Mouse (Mus musculus) MEL (cell line): Measurements from ENCODE around the gene Fuca2. TPM values are rescaled to one million over a fixed set of nuclear protein-coding genes. Genes with fewer than 3 reads are reported as not detected.

ENCODE experiments used
- DNase-seq: peaks from one replicate; pipeline ENCODE4 v3.0.0; 2011; ENCODE audit warnings: low read depth, low spot score
- H3K27ac ChIP-seq: 2 replicates; pipeline ENCODE4 v1.5.1; 2012; ENCODE audit warnings: low read depth, mild to moderate bottlenecking, control low read depth, low read length, moderate library complexity; ENCODE audit not compliant: control insufficient read depth
- H3K27me3 ChIP-seq, 2 experiments: fragments of 150-350 bp in 1 of 2; sonication (generic) in 1 of 2; 2 replicates each; pipeline ENCODE4 v1.6.1; 2012; ENCODE audit warnings: low read length in 2 of 2, mild to moderate bottlenecking in 2 of 2, improper control_type of control experiment in 1 of 2, moderate library complexity in 1 of 2; ENCODE audit not compliant: insufficient read depth in 2 of 2, control insufficient read depth in 1 of 2
- H3K36me3 ChIP-seq, 2 experiments: 2 replicates each; pipeline ENCODE4 v1.6.1; 2012 to 2014; ENCODE audit warnings: low read length in 2 of 2, improper control_type of control experiment in 1 of 2, inconsistent platforms in 1 of 2, mild to moderate bottlenecking in 1 of 2; ENCODE audit not compliant: insufficient read depth in 2 of 2, control insufficient read depth in 1 of 2
- H3K4me1 ChIP-seq, 2 experiments: fragments of 150-350 bp in 1 of 2; sonication (generic) in 1 of 2; 2 replicates each; pipeline ENCODE4 v1.6.1; 2012; ENCODE audit warnings: low read length in 2 of 2, improper control_type of control experiment in 1 of 2, mild to moderate bottlenecking in 1 of 2; ENCODE audit not compliant: insufficient read depth in 2 of 2, control insufficient read depth in 1 of 2
- H3K4me3 ChIP-seq, 2 experiments: fragments of 150-350 bp in 1 of 2; sonication (generic) in 1 of 2; 2 replicates each; pipeline ENCODE4 v1.5.1; 2012; ENCODE audit warnings: low read depth in 2 of 2, low read length in 2 of 2, mild to moderate bottlenecking in 2 of 2, moderate library complexity in 2 of 2, control low read depth in 1 of 2, improper control_type of control experiment in 1 of 2; ENCODE audit not compliant: control insufficient read depth in 1 of 2, insufficient read depth in 1 of 2
- H3K79me2 ChIP-seq: 2 replicates; pipeline ENCODE4 v1.6.1; 2012; ENCODE audit warnings: mild to moderate bottlenecking, low read length, moderate library complexity; ENCODE audit not compliant: control insufficient read depth, poor library complexity, insufficient read depth
- H3K9ac ChIP-seq: 2 replicates; pipeline ENCODE4 v1.6.1; 2012; ENCODE audit warnings: low read depth, mild to moderate bottlenecking, control low read depth, low read length, moderate library complexity; ENCODE audit not compliant: control insufficient read depth, poor library complexity, severe bottlenecking
- H3K9me3 ChIP-seq: fragments of 150-350 bp; sonication (generic); replicated peaks from 2 replicates; pipeline ENCODE4 v1.6.1; 2012; ENCODE audit warnings: mild to moderate bottlenecking, low read length, improper control_type of control experiment, moderate library complexity; ENCODE audit not compliant: insufficient read depth
- BHLHE40 ChIP-seq: IDR thresholded peaks from 2 replicates; pipeline ENCODE4 v1.6.1; 2012; ENCODE audit warnings: low read depth, mild to moderate bottlenecking, inconsistent platforms, low read length, improper control_type of control experiment, borderline replicate concordance
- CHD1 ChIP-seq: IDR thresholded peaks from 2 replicates; pipeline ENCODE4 v1.6.1; 2012; ENCODE audit warnings: low read depth, mild to moderate bottlenecking, inconsistent platforms, low read length, improper control_type of control experiment
- CTCF ChIP-seq, 3 experiments: IDR thresholded peaks in 2 of 3; conservative IDR thresholded peaks in 1 of 3; 2 replicates each; pipeline ENCODE4 v1.5.1; 2011 to 2012; ENCODE audit warnings: low read length in 3 of 3, low read depth in 2 of 3, mild to moderate bottlenecking in 2 of 3, improper control_type of control experiment in 1 of 3, inconsistent platforms in 1 of 3, mixed read lengths in 1 of 3, moderate library complexity in 1 of 3; ENCODE audit not compliant: control insufficient read depth in 1 of 3, insufficient read depth in 1 of 3, poor library complexity in 1 of 3, severe bottlenecking in 1 of 3
- ELF1 ChIP-seq: IDR thresholded peaks from 2 replicates; pipeline ENCODE4 v1.6.1; 2014; ENCODE audit warnings: low read depth, mild to moderate bottlenecking, inconsistent platforms, low read length, improper control_type of control experiment, moderate library complexity
- ETS1 ChIP-seq: IDR thresholded peaks from 2 replicates; pipeline ENCODE4 v1.6.1; 2012; ENCODE audit warnings: low read depth, mild to moderate bottlenecking, inconsistent platforms, low read length, improper control_type of control experiment, moderate library complexity
- GATA1 ChIP-seq: IDR thresholded peaks from 2 replicates; pipeline ENCODE4 v1.6.1; 2011; ENCODE audit warnings: low read depth, low read length, improper control_type of control experiment
- KAT2A ChIP-seq: conservative IDR thresholded peaks from 2 replicates; pipeline ENCODE4 v1.6.1; 2012; ENCODE audit warnings: low read depth, low read length, improper control_type of control experiment, inconsistent platforms
- MAFK ChIP-seq: IDR thresholded peaks from 2 replicates; pipeline ENCODE4 v1.6.1; 2011; ENCODE audit warnings: low read depth, mild to moderate bottlenecking, low read length, improper control_type of control experiment, borderline replicate concordance
- MAX ChIP-seq: IDR thresholded peaks from 2 replicates; pipeline ENCODE4 v1.6.1; 2011; ENCODE audit warnings: low read length, improper control_type of control experiment
- MAZ ChIP-seq: IDR thresholded peaks from 2 replicates; pipeline ENCODE4 v1.6.1; 2012; ENCODE audit warnings: low read depth, mild to moderate bottlenecking, inconsistent platforms, low read length, improper control_type of control experiment
- MXI1 ChIP-seq: IDR thresholded peaks from 2 replicates; pipeline ENCODE4 v1.6.1; 2011; ENCODE audit warnings: mild to moderate bottlenecking, low read depth, low read length, improper control_type of control experiment
- NRF1 ChIP-seq: IDR thresholded peaks from 2 replicates; pipeline ENCODE4 v1.6.1; 2014; ENCODE audit warnings: low read depth, mild to moderate bottlenecking, inconsistent platforms, low read length, improper control_type of control experiment, moderate library complexity; ENCODE audit not compliant: poor library complexity, insufficient read depth, severe bottlenecking
- POLR2AphosphoS2 ChIP-seq: IDR thresholded peaks from 2 replicates; pipeline ENCODE4 v1.6.1; 2011; ENCODE audit warnings: low read length, improper control_type of control experiment
- POLR2AphosphoS5 ChIP-seq: IDR thresholded peaks from 2 replicates; pipeline ENCODE4 v1.6.1; 2012; ENCODE audit warnings: low read depth, borderline replicate concordance, mild to moderate bottlenecking, inconsistent platforms, low read length, moderate library complexity, mixed read lengths
- RAD21 ChIP-seq: IDR thresholded peaks from 2 replicates; pipeline ENCODE4 v1.6.1; 2011; ENCODE audit warnings: mild to moderate bottlenecking, low read depth, low read length, improper control_type of control experiment
- SMC3 ChIP-seq: IDR thresholded peaks from 2 replicates; pipeline ENCODE4 v1.6.1; 2011; ENCODE audit warnings: low read depth, low read length, improper control_type of control experiment
- TCF12 ChIP-seq: IDR thresholded peaks from 2 replicates; pipeline ENCODE4 v1.6.1; 2014; ENCODE audit warnings: low read depth, mild to moderate bottlenecking, inconsistent platforms, low read length, improper control_type of control experiment, moderate library complexity
- ZC3H11A ChIP-seq: IDR thresholded peaks from 2 replicates; pipeline ENCODE4 v1.6.1; 2012; ENCODE audit warnings: low read depth, mild to moderate bottlenecking, inconsistent platforms, low read length, improper control_type of control experiment
- ZKSCAN1 ChIP-seq: IDR thresholded peaks from 2 replicates; pipeline ENCODE4 v1.6.1; 2012; ENCODE audit warnings: low read depth, mild to moderate bottlenecking, inconsistent platforms, low read length, improper control_type of control experiment, moderate library complexity
- ZMIZ1 ChIP-seq: IDR thresholded peaks from 2 replicates; pipeline ENCODE4 v1.6.1; 2012; ENCODE audit warnings: low read depth, mild to moderate bottlenecking, inconsistent platforms, low read length, improper control_type of control experiment, moderate library complexity
- polyA plus RNA-seq, 2 experiments: library from polyadenylated mRNA; stranded (reverse) in 1 of 2; unstranded in 1 of 2; fragments of >175 nt in 1 of 2; fragments of >200 nt in 1 of 2; gene quantifications; 2 replicates each; pipeline versions ENCODE4 v1.2.1 to v1.2.4; 2012; ENCODE audit warnings: low replicate concordance in 2 of 2, low read depth in 1 of 2; ENCODE audit not compliant: insufficient read length in 2 of 2, insufficient read depth in 1 of 2, missing spikeins in 1 of 2
- total RNA-seq: library from RNA; depleted of rRNA; stranded (reverse); fragments of 300-350 nt; gene quantifications from 2 replicates; pipeline ENCODE4 v1.2.3, GENCODE M21; 2012

Fuca2 gene
- total and polyA plus RNA-seq, 3 experiments = 17.0 to 22.6 TPM; not detected in 1

GRCm38 (mm10) chr10:13475121-13475520 is 24.2 kb upstream of the Fuca2 start:
- DNase-seq = no peak
- Histone ChIP-seq H3K27ac (no peak overlapping the region), H3K4me3 (no peak overlapping the region), H3K9me3 (no peaks in the 10 kb centered on the region), H3K79me2 (no peaks in the 10 kb centered on the region), H3K27me3 (no peaks in the 10 kb centered on the region), H3K9ac (no peak overlapping the region), H3K36me3 (no peaks in the 10 kb centered on the region), H3K4me1 (no peaks in the 10 kb centered on the region)
- TF ChIP-seq MXI1 (no peak), POLR2AphosphoS5 (no peak), TCF12 (no peak), MAX (no peak), ELF1 (no peak), SMC3 (no peak), MAZ (no peak), ZC3H11A (no peak), CHD1 (no peak), ETS1 (no peak), RAD21 (no peak), ZMIZ1 (no peak), MAFK (no peak), BHLHE40 (no peak)

- Histone ChIP-seq H3K9ac (no peak overlapping the region), H3K36me3 (no peaks in the 10 kb centered on the region), H3K9me3 (no peaks in the 10 kb centered on the region), H3K27me3 (no peaks in the 10 kb centered on the region), H3K4me1 (no peaks in the 10 kb centered on the region), H3K79me2 (no peaks in the 10 kb centered on the region), H3K27ac (no peak overlapping the region), H3K4me3 (no peak overlapping the region)
- no peak for TF ChIP-seq ZMIZ1
- no peak for TF ChIP-seq CTCF (IDR thresholded peaks at IDR 0.05 in 2 of 3, conservative IDR thresholded peaks at IDR 0.05 in 1 of 3; ENCODE audit: control insufficient read depth in 1 of 3, insufficient read depth in 1 of 3, low read depth in 2 of 3, low read length in 3 of 3, poor library complexity in 1 of 3, severe bottlenecking in 1 of 3)
- no peak for TF ChIP-seq ELF1
- TF ChIP-seq ZKSCAN1 = no peak
- TF ChIP-seq KAT2A = no peak
- TF ChIP-seq POLR2AphosphoS2 = no peak
- TF ChIP-seq NRF1 = no peak
- TF ChIP-seq GATA1 = no peak
- no peak for DNase-seq
Observed at GRCm38 (mm10) chr10:13479341-13479740, 20.0 kb upstream of the Fuca2 start.
